Mouse (Mus musculus): ENCODE data around the gene Midn. TPM values are rescaled to one million over a fixed set of nuclear protein-coding genes. Genes with fewer than 3 reads are reported as not detected.

The Midn gene
- polyA plus RNA-seq, 1 experiment from 2014 or later = 67.1 TPM

DNA sequence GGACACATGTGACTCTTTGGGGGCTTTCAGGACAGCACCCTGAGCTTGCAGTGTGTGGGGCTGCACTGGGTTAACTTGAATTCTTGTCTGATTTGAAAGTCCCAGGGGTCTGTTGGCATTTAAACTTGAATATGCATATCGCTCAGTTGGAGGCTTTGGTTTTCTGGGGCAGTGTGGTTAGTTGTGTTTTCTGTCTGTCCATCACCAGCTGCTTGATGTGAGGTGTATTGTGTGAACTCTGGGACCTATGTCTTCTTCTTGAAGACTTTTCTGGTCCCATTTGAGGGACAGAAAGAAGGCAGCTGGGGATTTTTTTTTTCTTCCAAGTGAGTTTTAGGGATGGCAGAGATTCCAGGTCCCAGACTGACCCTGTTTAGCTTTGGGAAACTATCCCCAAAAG lies 59.1 kb downstream of the Midn start:
- ATAC-seq (ENCODE audit: low FRiP score) (no peak), DNase-seq (ENCODE audit: low spot score) (no peak)
- H3K4me2 ChIP-seq (replicated peaks; ENCODE audit: low read depth, low read length) = no peak overlapping the region
- 33% methylated on average over 1 of the region's 1 CpGs for WGBS
- H3K9me3 ChIP-seq (ENCODE audit: control insufficient read depth, low read length) = no peaks in the 10 kb centered on the region
- H3K9ac ChIP-seq (ENCODE audit: low read depth, low read length) = no peak overlapping the region
- H3K36me3 ChIP-seq (ENCODE audit: control insufficient read depth, insufficient read depth, low read length) = no peaks in the 10 kb centered on the region
- no peaks in the 10 kb centered on the region for H3K27me3 ChIP-seq (ENCODE audit: control insufficient read depth, insufficient read depth, low read length)
- H3K4me3 ChIP-seq (ENCODE audit: low read depth, low read length) = no peak overlapping the region
- peak overlapping the region; percentile 19; the same call in 1 of the 2 replicates for H3K27ac ChIP-seq (ENCODE audit: low read depth, low read length)
- H3K4me1 ChIP-seq (replicated peaks; ENCODE audit: control insufficient read depth, insufficient read depth, low read length) = peaks cover 11% of the 10 kb centered on the region; the same call in 1 of the 2 replicates

DNA sequence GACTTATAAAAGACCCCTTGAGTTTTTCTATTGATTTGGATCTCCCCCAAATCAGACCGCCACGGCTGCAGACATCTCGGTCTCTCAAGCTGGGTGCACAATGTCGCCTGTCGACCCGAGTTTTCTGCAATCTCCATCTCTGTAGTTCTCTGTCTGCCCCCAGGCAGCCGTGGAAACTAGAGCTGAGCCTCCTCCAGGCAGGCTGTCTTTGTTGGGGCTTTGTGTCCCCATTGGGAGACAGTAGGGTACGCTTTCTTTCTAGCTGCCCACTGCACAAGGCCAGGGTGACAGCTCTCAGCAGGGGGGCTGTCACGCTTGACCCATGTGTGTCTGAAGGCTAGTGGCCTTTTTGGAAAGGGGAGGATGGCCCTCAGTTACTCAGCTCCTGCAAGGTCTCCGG lies 59.6 kb downstream of the Midn start:
- H3K4me2 ChIP-seq (replicated peaks; ENCODE audit: low read depth, low read length) = no peak overlapping the region
- H3K27me3 ChIP-seq (ENCODE audit: control insufficient read depth, insufficient read depth, low read length) = no peaks in the 10 kb centered on the region
- H3K9ac ChIP-seq (ENCODE audit: low read depth, low read length) = no peak overlapping the region
- H3K9me3 ChIP-seq (ENCODE audit: control insufficient read depth, low read length) = no peaks in the 10 kb centered on the region
- ATAC-seq (ENCODE audit: low FRiP score) (no peak), DNase-seq (ENCODE audit: low spot score) (no peak)
- peak overlapping the region; percentile 18; the same call in 1 of the 2 replicates for H3K27ac ChIP-seq (ENCODE audit: low read depth, low read length)
- H3K36me3 ChIP-seq (ENCODE audit: control insufficient read depth, insufficient read depth, low read length) = no peaks in the 10 kb centered on the region
- H3K4me1 ChIP-seq (replicated peaks; ENCODE audit: control insufficient read depth, insufficient read depth, low read length) = peaks cover 11% of the 10 kb centered on the region; the same call in 1 of the 2 replicates
- 25% methylated on average over 10 of the region's 10 CpGs for WGBS
- no peak overlapping the region for H3K4me3 ChIP-seq (ENCODE audit: low read depth, low read length)

Other genes with a start within 250 kb of the Midn start
- gene Med16, start 239.3 kb upstream of the Midn start, polyA plus RNA-seq (2014; fragmentation: Nextera tagmentation; extraction: Ambion mirVana) = 33.7 and 41.8 TPM in 2 replicates
- 23.6 and 25.3 TPM in 2 replicates for gene Gm26602, start 237.4 kb upstream of the Midn start, polyA plus RNA-seq (2014; fragmentation: Nextera tagmentation; extraction: Ambion mirVana)
- gene Kiss1r, start 231.3 kb upstream of the Midn start, polyA plus RNA-seq (2014; fragmentation: Nextera tagmentation; extraction: Ambion mirVana) = 0.26 and 0.36 TPM in 2 replicates
- 131 and 139 TPM in 2 replicates for gene R3hdm4, start 227.1 kb upstream of the Midn start, polyA plus RNA-seq (2014; fragmentation: Nextera tagmentation; extraction: Ambion mirVana)
- 4.9 and 9.0 TPM in 2 replicates for gene Arid3a, start 221.2 kb upstream of the Midn start, polyA plus RNA-seq (2014; fragmentation: Nextera tagmentation; extraction: Ambion mirVana)
- 94.7 and 102 TPM in 2 replicates for gene Wdr18, start 188.1 kb upstream of the Midn start, polyA plus RNA-seq (2014; fragmentation: Nextera tagmentation; extraction: Ambion mirVana)
- 0.29 and 0.49 TPM in 2 replicates for gene Grin3b, start 177.6 kb upstream of the Midn start, polyA plus RNA-seq (2014; fragmentation: Nextera tagmentation; extraction: Ambion mirVana)
- gene Tmem259, start 163.9 kb upstream of the Midn start, polyA plus RNA-seq (2014; fragmentation: Nextera tagmentation; extraction: Ambion mirVana) = 14.6 and 16.1 TPM in 2 replicates
- 180 and 221 TPM in 2 replicates for gene Cnn2, start 159.7 kb upstream of the Midn start, polyA plus RNA-seq (2014; fragmentation: Nextera tagmentation; extraction: Ambion mirVana)
- 2.6 TPM in 2 replicates for gene Abca7, start 151.8 kb upstream of the Midn start, polyA plus RNA-seq (2014; fragmentation: Nextera tagmentation; extraction: Ambion mirVana)
- 4.1 and 4.3 TPM in 2 replicates for gene Arhgap45, start 131.6 kb upstream of the Midn start, polyA plus RNA-seq (2014; fragmentation: Nextera tagmentation; extraction: Ambion mirVana)
- 215 and 222 TPM in 2 replicates for gene Polr2e, start 108.5 kb upstream of the Midn start, polyA plus RNA-seq (2014; fragmentation: Nextera tagmentation; extraction: Ambion mirVana)
- 543 and 552 TPM in 2 replicates for gene Gpx4, start 101.1 kb upstream of the Midn start, polyA plus RNA-seq (2014; fragmentation: Nextera tagmentation; extraction: Ambion mirVana)
- 8.0 and 9.5 TPM in 2 replicates for gene Sbno2, start 42.7 kb upstream of the Midn start, polyA plus RNA-seq (2014; fragmentation: Nextera tagmentation; extraction: Ambion mirVana)
- 21.3 and 26.8 TPM in 2 replicates for gene Stk11, start 32.5 kb upstream of the Midn start, polyA plus RNA-seq (2014; fragmentation: Nextera tagmentation; extraction: Ambion mirVana)
- gene Atp5d, start 9.6 kb upstream of the Midn start, polyA plus RNA-seq (2014; fragmentation: Nextera tagmentation; extraction: Ambion mirVana) = 364 and 371 TPM in 2 replicates
- gene Cbarp, start 7.4 kb upstream of the Midn start, polyA plus RNA-seq (2014; fragmentation: Nextera tagmentation; extraction: Ambion mirVana) = 15.1 and 16.7 TPM in 2 replicates
- 83.4 and 90.4 TPM in 2 replicates for gene Cirbp, start 17.7 kb downstream of the Midn start, polyA plus RNA-seq (2014; fragmentation: Nextera tagmentation; extraction: Ambion mirVana)
- gene 1600002K03Rik, start 24.7 kb downstream of the Midn start, polyA plus RNA-seq (2014; fragmentation: Nextera tagmentation; extraction: Ambion mirVana) = 7.6 and 9.4 TPM in 2 replicates
- gene Efna2, start 31.2 kb downstream of the Midn start, polyA plus RNA-seq (2014; fragmentation: Nextera tagmentation; extraction: Ambion mirVana) = 24.8 and 34.2 TPM in 2 replicates
- 49.4 and 57.3 TPM in 2 replicates for gene Mum1, start 78.2 kb downstream of the Midn start, polyA plus RNA-seq (2014; fragmentation: Nextera tagmentation; extraction: Ambion mirVana)
- 242 and 245 TPM in 2 replicates for gene Ndufs7, start 100.8 kb downstream of the Midn start, polyA plus RNA-seq (2014; fragmentation: Nextera tagmentation; extraction: Ambion mirVana)
- 30.3 and 30.4 TPM in 2 replicates for gene Gamt, start 112.7 kb downstream of the Midn start, polyA plus RNA-seq (2014; fragmentation: Nextera tagmentation; extraction: Ambion mirVana)
- gene Dazap1, start 113.2 kb downstream of the Midn start, polyA plus RNA-seq (2014; fragmentation: Nextera tagmentation; extraction: Ambion mirVana) = 46.8 and 47.3 TPM in 2 replicates
- gene Rps15, start 144.2 kb downstream of the Midn start, polyA plus RNA-seq (2014; fragmentation: Nextera tagmentation; extraction: Ambion mirVana) = 798 TPM in 2 replicates
- 74.4 and 101 TPM in 2 replicates for gene Apc2, start 147.7 kb downstream of the Midn start, polyA plus RNA-seq (2014; fragmentation: Nextera tagmentation; extraction: Ambion mirVana)
- gene 2310011J03Rik, start 172.3 kb downstream of the Midn start, polyA plus RNA-seq (2014; fragmentation: Nextera tagmentation; extraction: Ambion mirVana) = 32.9 and 34.9 TPM in 2 replicates
- gene Pcsk4, start 181.2 kb downstream of the Midn start, polyA plus RNA-seq (2014; fragmentation: Nextera tagmentation; extraction: Ambion mirVana) = 1.1 and 1.8 TPM in 2 replicates
- gene Reep6, start 181.7 kb downstream of the Midn start, polyA plus RNA-seq (2014; fragmentation: Nextera tagmentation; extraction: Ambion mirVana) = 3.7 and 3.8 TPM in 2 replicates
- 0.54 and 0.70 TPM in 2 replicates for gene Adamtsl5, start 200.1 kb downstream of the Midn start, polyA plus RNA-seq (2014; fragmentation: Nextera tagmentation; extraction: Ambion mirVana)
- gene Plk5, start 208.2 kb downstream of the Midn start, polyA plus RNA-seq (2014; fragmentation: Nextera tagmentation; extraction: Ambion mirVana) = 0.11 and 0.14 TPM in 2 replicates
- 13.4 and 14.7 TPM in 2 replicates for gene Mex3d, start 239.4 kb downstream of the Midn start, polyA plus RNA-seq (2014; fragmentation: Nextera tagmentation; extraction: Ambion mirVana)